Mouse (Mus musculus) left cerebral cortex, postnatal 14 days (tissue): Measurements from ENCODE around the gene Myoz1. TPM values are rescaled to one million over a fixed set of nuclear protein-coding genes. Genes with fewer than 3 reads are reported as not detected.

ENCODE experiments used
- DNase-seq, 2 experiments: peaks; one replicate each; pipeline ENCODE4 v3.0.0; 2021 to 2022; ENCODE audit warnings: low spot score in 2 of 2, mixed read lengths in 1 of 2
- intact Hi-C: fragments of 180-260 bp; cut with DNase I; formaldehyde crosslinking; loops from one replicate; pipeline ENCODE4 v1.15.1; 2025
- total RNA-seq, 2 experiments: library from RNA; stranded (reverse); gene quantifications; 2 replicates each; pipeline ENCODE4 v1.2.3; 2021

The Myoz1 gene
- total RNA-seq, 2 experiments from 2014 or later: not detected

DNA sequence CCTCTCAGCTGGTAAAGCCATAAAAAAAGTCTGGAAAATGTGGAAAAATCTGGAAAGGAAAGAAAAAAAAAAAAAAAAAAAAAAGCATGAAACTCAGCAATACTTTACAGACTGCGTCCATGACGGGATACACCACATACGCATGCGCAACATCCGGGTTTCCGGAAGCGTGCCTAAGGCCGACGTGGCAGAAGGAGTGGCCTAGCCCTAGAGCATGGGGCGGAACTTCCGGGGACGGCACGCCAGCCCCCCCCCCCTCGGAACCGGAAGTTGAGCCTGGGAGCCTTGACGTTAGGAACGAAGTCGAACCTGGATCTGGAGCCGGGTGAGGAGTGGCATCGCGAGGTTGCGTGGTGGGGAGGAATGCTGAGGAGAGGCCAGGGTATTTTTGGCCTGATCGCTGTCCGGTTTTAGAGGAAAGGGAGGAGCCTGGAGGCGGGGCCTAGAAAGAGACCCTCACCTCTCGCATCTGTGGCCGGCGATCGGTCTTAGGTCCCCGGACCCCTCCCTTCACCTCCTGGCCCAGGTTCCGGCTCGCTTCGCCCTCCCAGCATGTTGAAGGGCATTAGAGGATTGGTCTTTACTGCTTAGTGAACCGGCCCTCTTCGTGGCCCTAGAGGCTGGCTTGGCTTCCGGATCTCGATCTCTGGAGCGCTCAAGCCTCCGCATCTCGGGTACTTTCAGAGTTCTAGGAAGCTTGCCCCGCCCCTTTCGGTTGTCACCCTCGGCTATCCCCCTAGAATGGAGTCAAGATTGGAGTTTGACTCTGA, 17.9 kb upstream of the Myoz1 start, which contains the start of gene Sec24c:
Gene Sec24c (plus strand): TSS at position 245 of the 770 bp plus-strand sequence.
- DNase-seq: peak; percentile 96 to 98
- intact Hi-C loops: no loop called here

- intact Hi-C loops: no loop called here
- DNase-seq: peak in 1 of 2 experiments; percentile 52
These were observed 17.4 kb upstream of the Myoz1 start for GRCm38 (mm10) chr14:20673735-20674063.

DNA sequence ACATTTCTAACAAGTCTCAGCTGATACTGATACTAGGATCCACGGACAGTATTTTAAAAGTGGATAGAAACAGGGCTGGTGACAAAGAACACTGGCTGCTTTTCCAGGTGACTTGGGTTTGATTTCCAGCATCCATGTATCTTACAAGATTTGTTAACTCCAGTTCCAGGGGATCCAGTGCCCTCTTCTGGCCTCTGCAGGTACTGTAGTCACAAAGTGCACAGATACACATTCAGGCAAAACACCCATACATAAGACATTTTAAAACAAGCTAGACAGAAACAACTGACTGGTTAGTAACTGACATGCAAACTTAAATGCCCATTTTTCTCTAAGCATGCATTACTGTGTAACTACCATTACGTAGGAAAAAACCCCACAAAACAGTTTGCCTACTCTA, 16.6 kb upstream of the Myoz1 start:
- intact Hi-C loops: no loop called here
- DNase-seq: peak; percentile 39 to 67

GRCm38 (mm10) chr14:20668154-20668810, 11.9 kb upstream of the Myoz1 start, which contains the start of gene Synpo2l:
Gene Synpo2l (minus strand): TSS chr14:20668354.
- intact Hi-C loops: loop anchor here (10.0 kb wide), 1 partner anchor 273 kb away; the partner anchor contains the start of gene Mrps16
- no peak for DNase-seq

DNA sequence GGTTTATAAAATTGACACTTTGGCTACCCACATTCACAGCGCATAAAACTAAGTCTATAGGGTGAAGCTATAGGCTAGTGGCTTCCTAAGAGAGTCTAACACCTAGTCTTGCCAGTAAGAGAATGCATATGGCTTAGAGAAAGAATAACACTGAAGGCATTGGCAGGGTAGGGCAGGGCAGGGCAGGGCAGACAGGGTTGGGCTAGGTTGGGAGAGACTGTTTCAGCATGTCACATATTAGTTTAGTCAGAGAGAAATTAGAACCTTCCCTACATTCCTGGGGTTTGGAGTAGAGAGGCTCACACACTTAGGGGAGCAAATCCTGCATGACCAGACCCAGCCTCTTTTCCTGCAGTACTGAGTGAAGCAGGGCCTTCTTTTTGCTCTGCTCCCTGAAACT, 11.1 kb upstream of the Myoz1 start:
- no peak for DNase-seq
- intact Hi-C loops: loop anchor here (10.0 kb wide), 1 partner anchor 273 kb away; the partner anchor contains the start of gene Mrps16

GRCm38 (mm10) chr14:20664436-20664835, 8.1 kb upstream of the Myoz1 start:
- no peak for DNase-seq
- intact Hi-C loops: loop anchor here (10.0 kb wide), 1 partner anchor 270 kb away; the partner anchor contains the start of gene Mrps16

- DNase-seq: no peak
- intact Hi-C loops: loop anchor here (10.0 kb wide), 1 partner anchor 269 kb away; the partner anchor contains the start of gene Mrps16
These were observed 7.3 kb upstream of the Myoz1 start for GRCm38 (mm10) chr14:20663601-20664000.

GRCm38 (mm10) chr14:20662740-20663139, 6.4 kb upstream of the Myoz1 start:
- no peak for DNase-seq
- intact Hi-C loops: loop anchor here (10.0 kb wide), 1 partner anchor 268 kb away; the partner anchor contains the start of gene Mrps16

DNA sequence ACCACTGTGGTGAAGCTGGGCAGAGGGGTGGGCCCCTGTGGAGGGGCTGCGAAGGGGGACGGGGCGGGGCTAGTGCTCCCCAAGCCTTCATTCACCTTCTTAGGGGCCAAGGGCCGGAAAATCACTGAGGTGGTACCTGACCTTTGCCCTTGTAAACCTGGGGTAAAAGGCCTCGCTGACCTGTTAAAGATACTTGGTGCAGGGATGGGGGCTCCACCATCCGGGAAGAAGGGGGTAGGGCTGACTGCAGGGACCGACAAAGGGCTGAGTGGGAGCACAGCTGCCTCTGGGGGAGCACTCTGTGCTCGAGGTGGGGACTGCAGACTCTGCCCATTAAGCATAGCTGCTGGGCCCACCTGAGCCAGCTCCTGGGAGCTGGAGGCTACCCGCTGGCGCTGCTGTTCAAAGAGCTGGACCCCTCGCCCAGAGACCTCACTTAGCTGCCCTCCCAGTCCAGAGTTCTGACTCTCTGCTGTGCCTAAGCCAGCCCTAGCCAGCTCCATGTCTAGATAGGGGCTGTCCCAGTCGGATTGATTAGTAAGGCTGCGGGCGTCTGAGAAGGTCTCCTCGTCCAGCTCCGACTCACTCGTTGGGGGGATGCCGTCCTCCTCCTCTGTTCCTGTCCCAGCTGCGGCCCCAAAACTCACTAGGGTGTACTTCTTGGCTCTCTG, 5.5 kb upstream of the Myoz1 start:
- intact Hi-C loops: loop anchor here (1.0 to 10.0 kb wide), 2 partner anchors 85 to 267 kb away; partner anchors contain the start of gene Mrps16
- DNase-seq: peak in 1 of 2 experiments; percentile 21

DNA sequence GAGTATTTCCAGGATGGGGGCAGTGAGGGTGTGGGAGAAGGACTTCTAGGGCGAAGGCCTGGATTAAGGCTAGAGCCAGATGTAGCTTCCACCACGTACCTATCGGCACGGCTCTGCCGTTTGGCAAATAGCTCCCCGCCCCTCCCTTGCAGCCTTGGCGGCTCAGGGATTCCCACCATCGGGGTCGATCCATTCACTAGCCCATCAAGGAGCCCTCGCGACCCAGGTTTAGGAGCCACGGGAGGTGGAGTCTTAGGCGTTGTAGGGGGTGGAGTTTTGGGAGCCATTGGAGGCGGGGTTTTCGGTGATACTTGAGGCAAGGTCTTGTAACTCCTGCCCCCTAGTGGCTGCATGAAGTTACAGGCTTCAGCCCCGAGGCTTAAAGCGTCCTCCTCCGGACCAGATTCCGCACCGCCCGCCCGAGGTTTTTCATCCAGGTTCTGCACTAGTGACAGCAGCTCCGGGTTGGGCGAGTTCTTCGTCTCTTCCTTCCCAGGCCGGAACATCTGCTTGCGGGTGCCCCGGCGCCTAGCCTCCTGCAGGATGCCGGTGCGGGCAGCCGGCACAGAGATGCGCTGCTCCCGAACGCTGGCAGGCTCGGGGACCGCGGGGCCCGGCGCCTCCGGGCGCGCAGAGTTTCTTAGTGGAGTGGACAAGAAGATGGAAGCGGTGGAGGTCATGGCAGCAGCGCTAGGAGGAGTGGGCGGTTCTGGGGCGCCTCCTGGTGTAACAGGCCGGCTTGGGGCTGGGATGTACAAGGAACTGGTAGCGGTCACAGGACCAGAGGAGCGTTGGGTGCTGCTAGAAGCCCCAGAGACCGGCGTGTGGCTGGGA, 4.7 kb upstream of the Myoz1 start:
- intact Hi-C loops: loop anchor here (1.0 to 10.0 kb wide), 2 partner anchors 85 to 266 kb away; partner anchors contain the start of gene Mrps16
- DNase-seq: peak; percentile 96 to 97

GRCm38 (mm10) chr14:20659687-20660086, 3.3 kb upstream of the Myoz1 start:
- no peak for DNase-seq
- intact Hi-C loops: loop anchor here (10.0 kb wide), 1 partner anchor 265 kb away; the partner anchor contains the start of gene Mrps16

DNA sequence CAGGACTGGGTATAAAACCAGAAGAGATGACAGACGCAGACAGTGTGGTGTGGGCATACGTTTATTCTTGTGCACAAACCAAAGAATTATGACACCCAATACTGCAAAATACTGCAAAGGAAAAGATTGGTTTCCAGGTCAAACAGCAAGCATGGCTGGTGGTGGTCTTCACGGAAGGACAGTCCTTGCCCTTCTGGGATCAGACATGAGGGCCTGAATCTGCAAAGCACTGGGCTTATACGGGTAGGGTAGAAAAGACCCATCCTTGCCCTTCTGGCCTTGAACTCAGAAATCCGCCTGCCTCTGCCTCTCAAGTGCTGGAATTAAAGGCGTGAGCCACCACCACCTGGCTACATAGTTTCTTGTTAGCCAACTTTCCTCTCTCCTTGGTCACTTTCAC, 2.6 kb upstream of the Myoz1 start:
- intact Hi-C loops: no loop called here
- DNase-seq: no peak

- DNase-seq: peak; percentile 70 to 80
- intact Hi-C loops: no loop called here
These were observed 2.0 kb upstream of the Myoz1 start for GRCm38 (mm10) chr14:20658326-20658725.

- no peak for DNase-seq
- intact Hi-C loops: no loop called here
These were observed 609 bp downstream of the Myoz1 start for GRCm38 (mm10) chr14:20655731-20656130.

- DNase-seq: no peak
- intact Hi-C loops: no loop called here
These were observed 1.5 kb downstream of the Myoz1 start for GRCm38 (mm10) chr14:20654690-20655421.

DNA sequence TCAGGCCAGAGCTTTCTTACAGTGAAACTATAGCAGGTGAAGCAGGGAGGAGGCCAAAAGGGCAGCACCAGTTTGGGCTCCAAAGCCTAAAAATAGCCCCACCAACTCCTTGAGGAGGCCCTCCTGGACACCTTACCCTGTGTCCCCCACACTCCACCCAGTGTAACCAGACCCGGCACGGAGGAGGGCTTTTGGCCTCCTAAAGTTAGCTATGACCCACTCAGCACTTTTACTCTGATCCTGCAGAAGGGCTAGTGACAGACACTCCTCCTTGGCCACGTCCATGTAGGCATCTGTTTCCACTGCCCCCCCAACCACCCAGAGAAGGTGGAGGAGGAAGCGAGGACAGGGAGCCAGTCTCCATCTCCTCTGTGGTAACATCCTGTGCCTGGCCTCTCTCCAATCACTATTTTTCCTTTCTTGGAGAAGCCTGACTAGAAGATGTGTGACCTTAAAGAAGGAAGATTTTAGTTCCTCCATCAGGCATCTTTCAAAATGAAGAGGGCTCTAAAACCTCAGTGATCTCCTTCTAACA, 4.6 kb downstream of the Myoz1 start:
- DNase-seq: no peak
- intact Hi-C loops: no loop called here

DNA sequence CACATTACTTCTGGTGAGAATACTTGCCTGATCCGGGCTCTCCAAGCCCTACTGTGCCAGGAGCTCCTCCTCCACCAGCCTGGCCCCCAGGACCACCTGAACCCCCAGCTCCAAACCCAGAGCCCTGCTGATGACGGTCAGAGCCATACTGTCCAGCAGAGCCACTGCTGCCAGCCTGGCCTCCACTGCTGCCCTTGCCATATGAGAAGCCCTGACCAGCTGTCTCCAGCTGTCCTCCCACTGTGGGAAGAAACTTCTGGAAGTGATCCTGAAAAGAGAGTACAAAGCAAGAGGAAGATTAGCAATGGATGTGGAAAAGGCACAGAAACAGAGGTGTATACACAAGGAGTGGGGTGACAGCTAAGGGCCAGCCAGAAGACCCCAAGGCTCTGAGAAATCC, 5.3 kb downstream of the Myoz1 start:
- intact Hi-C loops: no loop called here
- DNase-seq: no peak

DNA sequence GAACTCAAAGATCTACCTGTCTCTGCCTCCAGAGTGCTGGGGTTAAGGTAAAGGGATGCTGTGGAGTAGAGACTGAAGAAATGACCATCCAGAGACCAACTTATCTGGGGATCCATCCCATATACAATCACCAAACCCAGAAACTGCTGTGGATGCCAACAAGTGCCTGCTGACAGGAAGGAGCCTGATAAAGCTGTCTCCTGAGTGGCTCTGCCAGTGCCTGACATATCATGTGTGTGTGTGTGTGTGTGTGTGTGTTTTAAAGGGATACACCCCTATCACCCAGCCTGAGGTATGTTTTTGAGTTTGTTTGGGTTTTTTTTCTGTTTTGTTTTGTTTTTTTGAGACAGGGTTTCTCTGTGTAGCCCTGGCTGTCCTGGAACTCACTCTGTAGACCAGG, 10.0 kb downstream of the Myoz1 start:
- intact Hi-C loops: no loop called here
- no peak for DNase-seq
